Mouse (Mus musculus) CH12.LX (cell line): ENCODE data around the gene Slc34a1. TPM values are rescaled to one million over a fixed set of nuclear protein-coding genes. Genes with fewer than 3 reads are reported as not detected.

Source experiments
- DNase-seq: peaks from one replicate; pipeline ENCODE4 v3.0.0-alpha.2; 2013; ENCODE audit errors: extremely low read depth
- H3K27ac ChIP-seq: 2 replicates; pipeline ENCODE4 v1.5.1; 2012; ENCODE audit warnings: low read depth, mild to moderate bottlenecking, control low read depth, moderate library complexity; ENCODE audit not compliant: insufficient read depth
- H3K27me3 ChIP-seq: replicated peaks from 2 replicates; pipeline ENCODE3; 2012; ENCODE audit warnings: inconsistent platforms
- H3K36me3 ChIP-seq, 2 experiments: replicated peaks in 1 of 2; 2 replicates each; pipeline versions ENCODE3 to v1.6.1; 2012; ENCODE audit warnings: inconsistent platforms in 1 of 2, low read length in 1 of 2, mild to moderate bottlenecking in 1 of 2, mixed read lengths in 1 of 2, moderate library complexity in 1 of 2; ENCODE audit not compliant: control insufficient read depth in 1 of 2, insufficient read depth in 1 of 2
- H3K4me1 ChIP-seq, 2 experiments: 2 replicates each; pipeline ENCODE4 v1.6.1; 2012; ENCODE audit warnings: inconsistent platforms in 1 of 2, moderate library complexity in 1 of 2; ENCODE audit not compliant: insufficient read depth in 2 of 2, control insufficient read depth in 1 of 2
- H3K4me2 ChIP-seq: 2 replicates; pipeline ENCODE4 v1.6.1; 2012; ENCODE audit warnings: low read depth, mild to moderate bottlenecking, control low read depth; ENCODE audit not compliant: poor library complexity, insufficient read depth, severe bottlenecking
- H3K4me3 ChIP-seq, 3 experiments: fragments of 150-350 bp in 1 of 3; sonication (generic) in 1 of 3; replicated peaks in 1 of 3; 2 replicates each; pipeline versions ENCODE3 to v1.5.1; 2011 to 2012; ENCODE audit warnings: low read depth in 2 of 3, low read length in 2 of 3, mild to moderate bottlenecking in 2 of 3, moderate library complexity in 2 of 3, control low read depth in 1 of 3, improper control_type of control experiment in 1 of 3, inconsistent platforms in 1 of 3, mixed read lengths in 1 of 3; ENCODE audit not compliant: poor library complexity in 1 of 3
- H3K79me2 ChIP-seq: replicated peaks from 2 replicates; pipeline ENCODE4 v1.6.1; 2012; ENCODE audit warnings: mild to moderate bottlenecking, moderate library complexity; ENCODE audit not compliant: control insufficient read depth, poor library complexity, insufficient read depth, severe bottlenecking; ENCODE audit errors: extremely low read depth
- H3K9ac ChIP-seq: 2 replicates; pipeline ENCODE4 v1.6.1; 2012; ENCODE audit warnings: low read depth, mild to moderate bottlenecking, control low read depth, moderate library complexity; ENCODE audit not compliant: insufficient read depth
- H3K9me3 ChIP-seq: replicated peaks from 2 replicates; pipeline ENCODE3; 2012; ENCODE audit warnings: low read length, inconsistent platforms, mixed read lengths
- BHLHE40 ChIP-seq: IDR thresholded peaks from 2 replicates; pipeline ENCODE4 v1.6.1; 2011; ENCODE audit warnings: mild to moderate bottlenecking, low read depth, low read length, improper control_type of control experiment
- CHD1 ChIP-seq: IDR thresholded peaks from 2 replicates; pipeline ENCODE4 v1.6.1; 2012; ENCODE audit warnings: low read depth, low read length, improper control_type of control experiment, inconsistent platforms
- CTCF ChIP-seq, 2 experiments: IDR thresholded peaks in 1 of 2; conservative IDR thresholded peaks in 1 of 2; 2 replicates each; pipeline ENCODE4 v1.5.1; 2011 to 2012; ENCODE audit warnings: low read depth in 2 of 2, low read length in 2 of 2, improper control_type of control experiment in 1 of 2, inconsistent platforms in 1 of 2, mild to moderate bottlenecking in 1 of 2, moderate library complexity in 1 of 2
- E2F4 ChIP-seq: IDR thresholded peaks from 2 replicates; pipeline ENCODE4 v1.6.1; 2011; ENCODE audit warnings: low read depth, low read length, improper control_type of control experiment; ENCODE audit not compliant: insufficient replicate concordance
- ELF1 ChIP-seq: IDR thresholded peaks from 2 replicates; pipeline ENCODE4 v1.6.1; 2014; ENCODE audit warnings: low read depth, mild to moderate bottlenecking, inconsistent platforms, low read length, improper control_type of control experiment
- EP300 ChIP-seq: IDR thresholded peaks from 2 replicates; pipeline ENCODE4 v1.6.1; 2011; ENCODE audit warnings: low read length, improper control_type of control experiment
- ETS1 ChIP-seq: conservative IDR thresholded peaks from 2 replicates; pipeline ENCODE4 v1.6.1; 2012; ENCODE audit warnings: low read depth, mild to moderate bottlenecking, inconsistent platforms, low read length, improper control_type of control experiment, moderate library complexity
- GABPA ChIP-seq: IDR thresholded peaks from 2 replicates; pipeline ENCODE4 v1.6.1; 2012; ENCODE audit warnings: low read depth, low read length, improper control_type of control experiment, inconsistent platforms; ENCODE audit not compliant: insufficient replicate concordance
- HCFC1 ChIP-seq: IDR thresholded peaks from 2 replicates; pipeline ENCODE4 v1.6.1; 2012; ENCODE audit warnings: low read depth, mild to moderate bottlenecking, inconsistent platforms, low read length, improper control_type of control experiment
- IRF4 ChIP-seq: IDR thresholded peaks from 2 replicates; pipeline ENCODE4 v1.6.1; 2014; ENCODE audit warnings: low read depth, mild to moderate bottlenecking, inconsistent platforms, low read length, improper control_type of control experiment
- JUN ChIP-seq: IDR thresholded peaks from 2 replicates; pipeline ENCODE4 v1.6.1; 2011; ENCODE audit warnings: low read depth, mild to moderate bottlenecking, low read length, improper control_type of control experiment, moderate library complexity; ENCODE audit not compliant: insufficient read depth
- JUND ChIP-seq: conservative IDR thresholded peaks from 2 replicates; pipeline ENCODE4 v1.6.1; 2011; ENCODE audit warnings: low read depth, low read length, improper control_type of control experiment
- KAT2A ChIP-seq: IDR thresholded peaks from 2 replicates; pipeline ENCODE4 v1.6.1; 2012; ENCODE audit warnings: low read length, improper control_type of control experiment, inconsistent platforms; ENCODE audit not compliant: insufficient replicate concordance
- MAFK ChIP-seq: IDR thresholded peaks from 2 replicates; pipeline ENCODE4 v1.6.1; 2011; ENCODE audit warnings: low read length, improper control_type of control experiment; ENCODE audit not compliant: insufficient replicate concordance
- MAX ChIP-seq: IDR thresholded peaks from 2 replicates; pipeline ENCODE4 v1.6.1; 2011; ENCODE audit warnings: low read length, improper control_type of control experiment
- MAZ ChIP-seq: IDR thresholded peaks from 2 replicates; pipeline ENCODE4 v1.6.1; 2012; ENCODE audit warnings: low read depth, mild to moderate bottlenecking, inconsistent platforms, low read length, improper control_type of control experiment, moderate library complexity
- MEF2A ChIP-seq: IDR thresholded peaks from 2 replicates; pipeline ENCODE4 v1.6.1; 2014; ENCODE audit warnings: low read depth, mild to moderate bottlenecking, inconsistent platforms, low read length, improper control_type of control experiment, borderline replicate concordance
- MXI1 ChIP-seq: IDR thresholded peaks from 2 replicates; pipeline ENCODE4 v1.6.1; 2011; ENCODE audit warnings: mild to moderate bottlenecking, low read depth, low read length, improper control_type of control experiment
- MYC ChIP-seq: IDR thresholded peaks from 2 replicates; pipeline ENCODE4 v1.6.1; 2011; ENCODE audit warnings: low read depth, mild to moderate bottlenecking, improper control_type of control experiment, low read length
- NELFE ChIP-seq: IDR thresholded peaks from 2 replicates; pipeline ENCODE4 v1.6.1; 2011; ENCODE audit warnings: low read depth, low read length, improper control_type of control experiment
- NRF1 ChIP-seq: IDR thresholded peaks from 2 replicates; pipeline ENCODE4 v1.6.1; 2014; ENCODE audit warnings: low read depth, mild to moderate bottlenecking, inconsistent platforms, low read length, improper control_type of control experiment, moderate library complexity
- PAX5 ChIP-seq: IDR thresholded peaks from 2 replicates; pipeline ENCODE4 v1.6.1; 2012; ENCODE audit warnings: low read length, inconsistent platforms, mixed read lengths
- POLR2A ChIP-seq: IDR thresholded peaks from 2 replicates; pipeline ENCODE4 v1.6.1; 2011; ENCODE audit warnings: low read depth, mild to moderate bottlenecking, improper control_type of control experiment, low read length
- POLR2AphosphoS2 ChIP-seq: IDR thresholded peaks from 2 replicates; pipeline ENCODE4 v1.6.1; 2011; ENCODE audit warnings: low read depth, low read length, improper control_type of control experiment
- RAD21 ChIP-seq: IDR thresholded peaks from 2 replicates; pipeline ENCODE4 v1.6.1; 2011; ENCODE audit warnings: low read depth, mild to moderate bottlenecking, low read length, improper control_type of control experiment, moderate library complexity
- RCOR1 ChIP-seq: conservative IDR thresholded peaks from 2 replicates; pipeline ENCODE4 v1.6.1; 2012; ENCODE audit warnings: low read depth, mild to moderate bottlenecking, inconsistent platforms, low read length, improper control_type of control experiment
- SIN3A ChIP-seq: IDR thresholded peaks from 2 replicates; pipeline ENCODE4 v1.6.1; 2012; ENCODE audit warnings: low read length, improper control_type of control experiment, inconsistent platforms
- SMC3 ChIP-seq: IDR thresholded peaks from 2 replicates; pipeline ENCODE4 v1.6.1; 2011; ENCODE audit warnings: low read depth, low read length, improper control_type of control experiment
- TBP ChIP-seq: conservative IDR thresholded peaks from 2 replicates; pipeline ENCODE4 v1.6.1; 2011; ENCODE audit warnings: low read depth, low read length, improper control_type of control experiment
- TCF12 ChIP-seq: IDR thresholded peaks from 2 replicates; pipeline ENCODE4 v1.6.1; 2014; ENCODE audit warnings: low read depth, mild to moderate bottlenecking, inconsistent platforms, low read length, improper control_type of control experiment
- UBTF ChIP-seq: IDR thresholded peaks from 2 replicates; pipeline ENCODE4 v1.6.1; 2012; ENCODE audit warnings: low read depth, mild to moderate bottlenecking, inconsistent platforms, low read length, improper control_type of control experiment, moderate library complexity
- USF1 ChIP-seq: IDR thresholded peaks from 2 replicates; pipeline ENCODE4 v1.6.1; 2014; ENCODE audit warnings: low read depth, mild to moderate bottlenecking, inconsistent platforms, low read length, improper control_type of control experiment
- USF2 ChIP-seq: conservative IDR thresholded peaks from 2 replicates; pipeline ENCODE4 v1.6.1; 2011; ENCODE audit warnings: low read depth, low read length, improper control_type of control experiment
- ZC3H11A ChIP-seq: IDR thresholded peaks from 2 replicates; pipeline ENCODE4 v1.6.1; 2012; ENCODE audit warnings: low read depth, mild to moderate bottlenecking, inconsistent platforms, low read length, improper control_type of control experiment
- ZKSCAN1 ChIP-seq: IDR thresholded peaks from 2 replicates; pipeline ENCODE4 v1.6.1; 2012; ENCODE audit warnings: low read depth, inconsistent platforms, low read length, improper control_type of control experiment, borderline replicate concordance
- ZMIZ1 ChIP-seq: IDR thresholded peaks from 2 replicates; pipeline ENCODE4 v1.6.1; 2012; ENCODE audit warnings: low read depth, mild to moderate bottlenecking, inconsistent platforms, low read length, improper control_type of control experiment
- ZNF384 ChIP-seq: IDR thresholded peaks from 2 replicates; pipeline ENCODE4 v1.6.1; 2012; ENCODE audit warnings: low read depth, low read length, improper control_type of control experiment, inconsistent platforms
- dilution Hi-C: fragments of 300-500 bp; cut with MboI; formaldehyde crosslinking; loops from 2 replicates; pipeline ENCODE4 v1.14.3; 2020; ENCODE audit warnings: low sequenced_read_pairs; ENCODE audit not compliant: extremely low pct_unique_long_range_greater_than_20kb, extremely low pct_ligation_motif_present
- in situ Hi-C: fragments of 300-500 bp; cut with MboI; formaldehyde crosslinking; loops from 3 replicates; pipeline ENCODE4 v1.14.3; 2019; ENCODE audit warnings: low sequenced_read_pairs, low pct_ligation_motif_present, low pct_unique_long_range_greater_than_20kb, mixed read lengths
- polyA plus RNA-seq: library from polyadenylated mRNA; unstranded; fragments of >175 nt; gene quantifications from 2 replicates; pipeline ENCODE4 v1.2.1, GENCODE M21; 2012; ENCODE audit warnings: low read depth; ENCODE audit not compliant: insufficient read length
- total RNA-seq, 2 experiments: library from RNA; depleted of rRNA; stranded (reverse); fragments of 300-350 nt in 1 of 2; fragments of >200 nt in 1 of 2; gene quantifications; 2 replicates each; pipeline ENCODE4 v1.2.3; 2012 to 2014

Gene Slc34a1
- total and polyA plus RNA-seq, 3 experiments: not detected

DNA sequence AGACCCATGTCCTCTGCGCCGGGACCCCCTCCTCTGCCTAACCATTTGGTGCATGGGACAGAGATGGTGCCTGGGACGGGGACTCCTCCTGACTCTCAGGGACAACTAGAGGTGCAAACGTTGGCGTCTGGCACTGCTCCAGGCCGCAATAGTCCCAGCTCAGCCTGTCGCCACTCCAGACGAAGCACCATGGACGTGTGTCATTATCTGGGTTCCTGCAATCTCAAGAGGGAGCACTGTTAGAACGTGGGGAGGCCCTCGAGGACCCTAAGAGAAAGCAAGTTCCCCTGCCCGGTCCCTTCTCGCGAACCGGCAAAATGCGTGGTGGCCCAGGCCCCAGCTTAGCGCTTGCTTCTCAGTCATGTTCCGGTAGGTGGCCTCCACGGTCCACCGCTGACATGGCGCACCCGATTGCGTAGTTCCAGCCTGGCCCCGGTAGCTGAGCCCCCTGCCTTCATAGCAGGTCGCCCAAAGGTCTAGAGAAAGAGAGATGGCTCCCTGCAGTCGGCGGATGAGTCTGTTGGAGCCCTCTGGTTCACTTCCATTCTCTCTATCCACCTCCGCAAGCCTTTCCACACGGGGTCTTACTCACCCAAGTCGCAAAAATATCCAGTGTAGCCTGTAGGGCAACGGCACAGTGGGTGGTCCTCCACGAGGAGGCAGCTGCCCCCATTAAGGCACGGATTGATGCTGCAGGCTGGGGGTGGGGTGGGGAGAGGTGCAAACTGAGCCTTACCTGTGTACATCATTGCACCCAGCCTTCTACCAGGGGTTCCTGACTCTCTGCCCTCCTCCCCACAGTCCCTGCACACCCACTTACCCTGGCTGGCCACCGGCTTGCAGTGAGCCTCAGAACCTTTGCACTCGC, 23.2 kb downstream of the Slc34a1 start:
- Histone ChIP-seq H3K9ac (0 out of 2 replicates have a peak overlapping the region, but pooled peaks have one; percentile 24), H3K36me3 (no peaks in the 10 kb centered on the region), H3K79me2 (no peaks in the 10 kb centered on the region), H3K9me3 (peaks cover 5% of the 10 kb centered on the region), H3K27ac (no peak overlapping the region), H3K4me2 (peak overlapping the region; percentile 63), H3K4me3 (peak overlapping the region in 1 of 3 experiments; percentile 34), H3K4me1 (peaks cover 10 to 22% of the 10 kb centered on the region in 2 experiments), H3K27me3 (peaks cover 38% of the 10 kb centered on the region)
- DNase-seq: peak; percentile 29
- dilution Hi-C loops: no loop called here
- TF ChIP-seq HCFC1: no peak
- TF ChIP-seq EP300: no peak
- no peak for TF ChIP-seq UBTF
- TF ChIP-seq MEF2A: no peak
- 0 out of 2 replicates have a peak, but pooled peaks have one; percentile 15 for TF ChIP-seq MYC
- no peak for TF ChIP-seq PAX5
- no peak for TF ChIP-seq RCOR1
- no peak for TF ChIP-seq USF1
- TF ChIP-seq ZC3H11A: peak; percentile 58
- no peak for TF ChIP-seq ZNF384
- no peak for TF ChIP-seq MAZ
- TF ChIP-seq NELFE: 0 out of 2 replicates have a peak, but pooled peaks have one; percentile 40
- TF ChIP-seq MXI1: no peak
- TF ChIP-seq NRF1: no peak
- TF ChIP-seq POLR2AphosphoS2: no peak
- TF ChIP-seq ZMIZ1: no peak
- TF ChIP-seq CTCF (conservative IDR thresholded peaks at IDR 0.05 in 1 of 2, IDR thresholded peaks at IDR 0.05 in 1 of 2; ENCODE audit: low read depth in 2 of 2, low read length in 2 of 2): peak in 1 of 2 experiments; percentile 90; a peak in 2 of 4 replicates
- TF ChIP-seq JUN: no peak
- no peak for TF ChIP-seq USF2
- peak; percentile 10; the same call in 1 of the 2 replicates for TF ChIP-seq ELF1
- peak; percentile 90 for TF ChIP-seq RAD21
- TF ChIP-seq IRF4: no peak; the same call in 1 of the 2 replicates
- TF ChIP-seq MAFK: no peak
- TF ChIP-seq GABPA: no peak
- TF ChIP-seq BHLHE40: no peak
- no peak for TF ChIP-seq ETS1
- TF ChIP-seq SMC3: peak; percentile 89
- TF ChIP-seq TCF12: no peak
- no peak for TF ChIP-seq KAT2A
- TF ChIP-seq ZKSCAN1: no peak
- no peak for TF ChIP-seq SIN3A
- TF ChIP-seq POLR2A: no peak
- no peak for TF ChIP-seq E2F4
- no peak for TF ChIP-seq CHD1
- no peak for TF ChIP-seq MAX
- no peak for TF ChIP-seq JUND
- TF ChIP-seq TBP: no peak
- in situ Hi-C loops: no loop called here
